9 mouse cellular contexts compared by ENCODE assay signal in genomic region chr6:38066215-38066614, GRCm38 (mm10). TPM values are rescaled to one million over a fixed set of nuclear protein-coding genes. Genes with fewer than 3 reads are reported as not detected.
DNase-seq lines count a peak whose midpoint lies in the region; ATAC-seq and TF ChIP-seq lines count a peak whose summit lies in the region.
"Had no signal": no experiment of that assay in that cellular context is flagged by ENCODE, and none has a peak within 500 bp of the region (broad histone marks: within the 10 kb centered on the region; RNA-seq: fewer than 3 reads in every experiment).

No protein-coding gene starts in this region.

- no peak overlapping the region for H3K4me2 ChIP-seq in intestine, embryonic 14.5 days (ENCODE audit: low read length)
- no peak overlapping the region for H3K4me2 ChIP-seq in midbrain, embryonic 12.5 days (replicated peaks)

- peaks cover 8% of the 10 kb centered on the region; the same call in 1 of the 2 replicates for H3K9me3 ChIP-seq in intestine, embryonic 14.5 days (ENCODE audit: control insufficient read depth, low read length)
- 0 out of 2 replicates have a peak, but pooled peaks cover 4% of the 10 kb centered on the region for H3K9me3 ChIP-seq in midbrain, embryonic 12.5 days

- no peaks in the 10 kb centered on the region for H3K36me3 ChIP-seq in intestine, embryonic 14.5 days (ENCODE audit: control insufficient read depth, insufficient read depth, low read length)
- H3K36me3 ChIP-seq in midbrain, embryonic 12.5 days = no peaks in the 10 kb centered on the region
- no peaks in the 10 kb centered on the region for H3K36me3 ChIP-seq in small intestine, adult 2 months (ENCODE audit: control insufficient read depth, insufficient read depth, low read length)

- H3K4me1 ChIP-seq in intestine, embryonic 14.5 days (replicated peaks; ENCODE audit: control insufficient read depth, insufficient read depth, low read length) = peaks cover 7% of the 10 kb centered on the region; the same call in 1 of the 2 replicates
- H3K4me1 ChIP-seq in midbrain, embryonic 12.5 days = 0 out of 2 replicates have a peak, but pooled peaks cover 8% of the 10 kb centered on the region
- no peaks in the 10 kb centered on the region for H3K4me1 ChIP-seq in small intestine, adult 2 months (ENCODE audit: control insufficient read depth, insufficient read depth, insufficient read length, low read length)

- no peak overlapping the region for H3K9ac ChIP-seq in intestine, embryonic 14.5 days (ENCODE audit: low read length)
- H3K9ac ChIP-seq in midbrain, embryonic 12.5 days (replicated peaks) = no peak overlapping the region

- DNase-seq in urinary bladder, postnatal 14 days (ENCODE audit: low spot score) = peak; percentile 57
- DNase-seq in urinary bladder, postnatal 10 days (ENCODE audit: low spot score) = no peak
- peak; percentile 60 to 76 for DNase-seq in cerebellum, postnatal 25 days
- DNase-seq in gastrocnemius, postnatal 10 days = peak; percentile 42
- DNase-seq in intestine, embryonic 14.5 days (ENCODE audit: low spot score) = peak; percentile 74
- DNase-seq in left cerebral cortex, adult 9 months (ENCODE audit: low spot score in 2 of 2) = peak; percentile 32 to 71

- TF ChIP-seq POLR2A in small intestine, adult 2 months (IDR thresholded peaks at IDR 0.05; ENCODE audit: low read depth, low read length) = no peak

- H3K27ac ChIP-seq in intestine, embryonic 14.5 days (ENCODE audit: low read depth) = no peak overlapping the region
- H3K27ac ChIP-seq in midbrain, embryonic 12.5 days (replicated peaks) = no peak overlapping the region
- no peak overlapping the region for H3K27ac ChIP-seq in small intestine, adult 2 months (ENCODE audit: insufficient read depth, low read depth, low read length)

- H3K4me3 ChIP-seq in intestine, embryonic 14.5 days (ENCODE audit: low read depth, low read length) = no peak overlapping the region
- no peak overlapping the region for H3K4me3 ChIP-seq in midbrain, embryonic 12.5 days
- no peak overlapping the region for H3K4me3 ChIP-seq in small intestine, adult 2 months (ENCODE audit: low read depth, low read length)

- 2% methylated on average over 5 of the region's 5 CpGs for WGBS in intestine, embryonic 14.5 days
- WGBS in midbrain, embryonic 12.5 days = 3% methylated on average over 5 of the region's 5 CpGs
- WGBS in small intestine, adult 2 months = under 1% methylated on average over 5 of the region's 5 CpGs

- peak; percentile 71; the same call in 1 of the 2 replicates for ATAC-seq in intestine, embryonic 14.5 days (replicated peaks; ENCODE audit: low FRiP score, low TSS enrichment, low read depth)
- ATAC-seq in midbrain, embryonic 12.5 days (ENCODE audit: low FRiP score, low read depth) = peak; percentile 87

- TF ChIP-seq CTCF in small intestine, adult 2 months (IDR thresholded peaks at IDR 0.05; ENCODE audit: extremely low read depth, insufficient read length, insufficient replicate concordance, low read depth, low read length) = peak; percentile 36; the same call in 1 of the 2 replicates

- H3K27me3 ChIP-seq in intestine, embryonic 14.5 days (replicated peaks; ENCODE audit: control insufficient read depth, insufficient read depth, low read length) = no peaks in the 10 kb centered on the region
- no peaks in the 10 kb centered on the region for H3K27me3 ChIP-seq in midbrain, embryonic 12.5 days
- no peaks in the 10 kb centered on the region for H3K27me3 ChIP-seq in small intestine, adult 2 months (ENCODE audit: control insufficient read depth, insufficient read depth, low read length)

RNA-seq across cellular contexts. Expression of gene Svopl, which starts 19.4 kb away (rescaled TPM):
- total RNA-seq in gastrocnemius, postnatal 10 days (2021) = under 1 TPM; 0.80 to 0.86 TPM
- 0.31 and 0.51 TPM in 2 replicates for polyA plus RNA-seq in intestine, embryonic 14.5 days (2014; fragmentation: Nextera tagmentation; extraction: Ambion mirVana)
- 0.61 and 0.97 TPM in 2 replicates for polyA plus RNA-seq in midbrain, embryonic 12.5 days (2016; fragmentation: Nextera tagmentation; extraction: Ambion mirVana)
- polyA plus RNA-seq in small intestine, adult 2 months (2012; rRNA removed) = 0.13 and 0.25 TPM in 2 replicates

RNA-seq across cellular contexts. Expression of gene Tmem213, which starts 42.8 kb away (rescaled TPM):
- total RNA-seq in gastrocnemius, postnatal 10 days (2021) = not detected
- polyA plus RNA-seq in intestine, embryonic 14.5 days (2014; fragmentation: Nextera tagmentation; extraction: Ambion mirVana) = 0.31 TPM in 1 of 2 replicates, not detected in the other
- not detected in 2 replicates for polyA plus RNA-seq in midbrain, embryonic 12.5 days (2016; fragmentation: Nextera tagmentation; extraction: Ambion mirVana)
- polyA plus RNA-seq in small intestine, adult 2 months (2012; rRNA removed) = 3.4 TPM in 1 of 2 replicates, not detected in the other
- total RNA-seq: adrenal gland, adult 18-20 months had no signal

RNA-seq across cellular contexts. Expression of gene Atp6v0a4, which starts 58.2 kb away (rescaled TPM):
- total RNA-seq in gastrocnemius, postnatal 10 days (2021) = 1 to 10 TPM; 1.8 to 2.3 TPM
- 0.97 and 1.9 TPM in 2 replicates for polyA plus RNA-seq in intestine, embryonic 14.5 days (2014; fragmentation: Nextera tagmentation; extraction: Ambion mirVana)
- not detected in 2 replicates for polyA plus RNA-seq in midbrain, embryonic 12.5 days (2016; fragmentation: Nextera tagmentation; extraction: Ambion mirVana)
- polyA plus RNA-seq in small intestine, adult 2 months (2012; rRNA removed) = 0.89 TPM in 1 of 2 replicates, not detected in the other
